Mouse (Mus musculus): Measurements from ENCODE around the gene Col26a1.

DNA sequence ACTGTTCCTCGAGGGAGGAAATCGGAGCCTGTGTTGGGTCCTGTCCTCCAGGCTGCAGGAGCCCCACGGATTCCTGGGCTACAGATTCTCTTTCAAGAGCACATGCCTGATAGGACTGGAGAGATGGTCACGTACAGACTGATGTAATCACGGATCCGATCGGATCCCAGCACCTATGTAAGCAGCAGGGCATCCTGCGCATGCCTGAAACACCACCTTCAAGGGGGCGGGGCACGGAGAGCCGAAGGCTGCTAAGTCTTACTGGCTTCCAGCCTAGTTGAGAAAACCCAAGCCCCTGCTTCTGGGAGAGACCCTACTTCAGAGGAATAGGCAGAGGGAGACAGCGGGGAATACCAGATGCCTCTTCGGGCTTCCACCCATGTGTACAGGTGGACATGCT lies 100.4 kb downstream of the Col26a1 start:
- TF ChIP-seq CTCF (IDR thresholded peaks at IDR 0.05; ENCODE audit: control insufficient read depth, insufficient read depth, insufficient replicate concordance, low read depth, low read length) (no peak), POLR2A (IDR thresholded peaks at IDR 0.05; ENCODE audit: control insufficient read depth, low read depth, low read length) (no peak)
